Mouse (Mus musculus): ENCODE measurements around the gene Pdgfb. TPM values are rescaled to one million over a fixed set of nuclear protein-coding genes. Genes with fewer than 3 reads are reported as not detected.

Gene Pdgfb
- polyA plus RNA-seq, 1 experiment from 2014 or later: 2.2 TPM

DNA sequence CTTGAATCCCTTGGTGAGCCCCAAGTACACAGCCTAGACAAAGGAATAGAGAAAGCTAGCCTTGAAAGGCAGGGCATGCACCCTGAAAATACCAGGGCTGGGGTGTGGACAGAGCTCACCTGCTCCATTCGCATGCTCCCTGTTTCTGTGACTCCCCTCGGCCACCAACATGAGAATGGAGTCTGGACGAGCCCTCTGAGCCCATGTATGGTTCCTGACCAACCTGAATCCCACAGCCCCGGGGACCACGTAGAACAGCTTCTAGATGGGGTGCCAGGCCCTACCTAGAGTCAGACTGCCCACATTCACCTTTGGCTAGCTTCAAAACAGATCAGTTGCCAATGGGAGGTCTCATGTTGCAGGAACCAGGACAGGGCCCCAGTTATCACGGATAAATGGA is 63.6 kb downstream of the Pdgfb start:
- Histone ChIP-seq H3K4me3 (ENCODE audit: low read depth, low read length) (no peak overlapping the region), H3K27me3 (ENCODE audit: control insufficient read depth, insufficient read depth, low read length) (no peaks in the 10 kb centered on the region), H3K4me2 (ENCODE audit: low read depth) (no peak overlapping the region), H3K9ac (ENCODE audit: low read length) (no peak overlapping the region), H3K27ac (ENCODE audit: low read depth, low read length) (no peak overlapping the region), H3K9me3 (ENCODE audit: control insufficient read depth, low read length) (no peaks in the 10 kb centered on the region), H3K36me3 (ENCODE audit: control insufficient read depth, insufficient read depth, low read length) (no peaks in the 10 kb centered on the region), H3K4me1 (ENCODE audit: control insufficient read depth, insufficient read depth, low read length) (peaks cover 20% of the 10 kb centered on the region)
- DNase-seq (ENCODE audit: low spot score) (no peak), ATAC-seq (ENCODE audit: insufficient read depth, low FRiP score, low TSS enrichment) (no peak)
- 80% methylated on average over 6 of the region's 6 CpGs for WGBS

DNA sequence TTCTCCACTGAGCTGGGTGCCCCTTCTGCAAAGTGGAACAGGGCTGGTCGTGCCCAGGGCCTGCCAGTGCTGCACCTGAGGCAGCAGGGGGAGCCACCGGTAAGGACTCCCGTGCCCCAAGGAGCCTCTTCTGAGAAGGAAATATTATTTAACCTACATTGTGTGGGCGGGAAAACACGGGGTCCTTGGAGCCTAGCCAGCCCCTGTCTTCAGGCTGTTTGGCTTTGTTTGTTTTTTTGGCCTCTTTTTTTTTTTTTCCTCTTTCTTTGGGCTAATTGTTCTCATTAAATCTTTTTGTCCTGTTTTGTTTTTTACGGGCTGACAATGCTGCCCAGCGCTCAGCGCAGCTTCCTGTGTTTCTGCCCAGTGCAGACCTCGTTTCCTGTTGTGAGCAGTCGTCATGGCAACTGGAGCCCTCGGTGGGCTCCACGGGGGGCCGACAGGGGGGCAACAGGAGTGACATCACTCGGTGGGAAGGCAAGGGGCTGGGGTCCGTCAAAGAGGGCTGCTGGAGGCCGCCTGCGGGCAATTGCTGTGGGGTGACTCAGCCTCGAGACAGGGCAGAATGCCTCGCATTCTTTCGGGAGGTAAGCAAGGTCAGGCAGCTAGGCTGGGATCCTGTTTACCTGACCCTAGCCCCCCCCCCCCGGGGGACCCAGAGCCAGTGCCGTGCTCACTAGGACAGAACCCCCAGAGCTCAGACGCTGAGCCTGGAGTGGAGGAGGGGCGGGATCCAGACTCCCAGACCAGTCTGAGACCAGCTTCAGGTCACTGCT is 64.3 kb downstream of the Pdgfb start:
- Histone ChIP-seq H3K9ac (ENCODE audit: low read length) (peak overlapping the region; percentile 35), H3K4me1 (ENCODE audit: control insufficient read depth, insufficient read depth, low read length) (peaks cover 20% of the 10 kb centered on the region), H3K27me3 (ENCODE audit: control insufficient read depth, insufficient read depth, low read length) (no peaks in the 10 kb centered on the region), H3K36me3 (ENCODE audit: control insufficient read depth, insufficient read depth, low read length) (no peaks in the 10 kb centered on the region), H3K9me3 (ENCODE audit: control insufficient read depth, low read length) (no peaks in the 10 kb centered on the region), H3K4me2 (ENCODE audit: low read depth) (peak overlapping the region; percentile 47), H3K27ac (ENCODE audit: low read depth, low read length) (no peak overlapping the region), H3K4me3 (ENCODE audit: low read depth, low read length) (peak overlapping the region; percentile 23)
- peak; percentile 62 for ATAC-seq (ENCODE audit: insufficient read depth, low FRiP score, low TSS enrichment)
- 3% methylated on average over 22 of the region's 24 CpGs for WGBS
- peak; percentile 79 for DNase-seq (ENCODE audit: low spot score)

DNA sequence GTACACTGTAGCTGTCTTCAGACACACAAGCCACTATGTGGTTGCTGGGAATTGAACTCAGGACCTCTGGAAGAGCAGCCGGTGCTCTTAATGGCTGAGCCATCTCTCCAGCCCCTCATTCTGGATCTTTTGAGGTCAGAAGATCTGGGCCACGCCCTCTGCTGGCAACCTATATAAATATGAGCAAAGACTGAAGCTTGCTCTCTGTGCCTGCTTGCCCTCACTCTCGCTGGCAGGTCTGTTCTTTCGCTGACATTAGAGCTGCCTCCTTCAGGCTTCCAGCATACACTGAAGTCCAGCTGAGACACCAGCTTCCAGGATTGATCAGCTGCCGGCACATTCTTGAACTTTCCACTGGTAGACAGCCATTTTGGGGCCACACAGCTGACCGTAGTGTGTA is 67.1 kb downstream of the Pdgfb start:
- peaks cover 20% of the 10 kb centered on the region for H3K4me1 ChIP-seq (ENCODE audit: control insufficient read depth, insufficient read depth, low read length)
- no peak for DNase-seq (ENCODE audit: low spot score)
- H3K4me3 ChIP-seq (ENCODE audit: low read depth, low read length): no peak overlapping the region
- H3K27me3 ChIP-seq (ENCODE audit: control insufficient read depth, insufficient read depth, low read length): no peaks in the 10 kb centered on the region
- no peaks in the 10 kb centered on the region for H3K9me3 ChIP-seq (ENCODE audit: control insufficient read depth, low read length)
- WGBS: 72% methylated on average over 6 of the region's 6 CpGs
- no peaks in the 10 kb centered on the region for H3K36me3 ChIP-seq (ENCODE audit: control insufficient read depth, insufficient read depth, low read length)
- no peak overlapping the region for H3K27ac ChIP-seq (ENCODE audit: low read depth, low read length)
- H3K4me2 ChIP-seq (ENCODE audit: low read depth): no peak overlapping the region
- no peak overlapping the region for H3K9ac ChIP-seq (ENCODE audit: low read length)
- ATAC-seq (ENCODE audit: insufficient read depth, low FRiP score, low TSS enrichment): no peak

DNA sequence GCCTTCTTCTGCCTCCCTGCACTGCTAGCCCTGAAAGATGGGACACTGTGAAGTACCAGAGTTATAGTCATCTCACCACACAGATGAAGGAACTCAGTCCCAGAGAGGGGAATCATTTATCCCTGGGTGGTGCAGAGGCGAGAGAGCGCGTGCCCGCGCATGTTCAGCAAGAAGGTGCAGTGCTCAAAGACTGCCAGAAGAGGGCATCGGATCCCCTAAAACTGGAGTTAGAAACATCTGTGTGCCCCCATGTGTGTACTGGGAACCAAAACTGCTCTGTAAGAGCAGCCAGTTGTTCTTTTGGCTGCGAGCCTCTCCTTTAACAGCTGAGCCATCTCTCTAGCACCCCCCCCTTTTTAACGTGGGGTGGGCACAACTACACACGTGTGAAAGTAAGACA is 68.0 kb downstream of the Pdgfb start:
- WGBS: 66% methylated on average over 9 of the region's 9 CpGs
- Histone ChIP-seq H3K27ac (ENCODE audit: low read depth, low read length) (no peak overlapping the region), H3K9me3 (ENCODE audit: control insufficient read depth, low read length) (no peaks in the 10 kb centered on the region), H3K4me2 (ENCODE audit: low read depth) (no peak overlapping the region), H3K4me3 (ENCODE audit: low read depth, low read length) (no peak overlapping the region), H3K4me1 (ENCODE audit: control insufficient read depth, insufficient read depth, low read length) (peaks cover 19% of the 10 kb centered on the region), H3K9ac (ENCODE audit: low read length) (no peak overlapping the region), H3K36me3 (ENCODE audit: control insufficient read depth, insufficient read depth, low read length) (no peaks in the 10 kb centered on the region), H3K27me3 (ENCODE audit: control insufficient read depth, insufficient read depth, low read length) (no peaks in the 10 kb centered on the region)
- DNase-seq (ENCODE audit: low spot score) (no peak), ATAC-seq (ENCODE audit: insufficient read depth, low FRiP score, low TSS enrichment) (no peak)

DNA sequence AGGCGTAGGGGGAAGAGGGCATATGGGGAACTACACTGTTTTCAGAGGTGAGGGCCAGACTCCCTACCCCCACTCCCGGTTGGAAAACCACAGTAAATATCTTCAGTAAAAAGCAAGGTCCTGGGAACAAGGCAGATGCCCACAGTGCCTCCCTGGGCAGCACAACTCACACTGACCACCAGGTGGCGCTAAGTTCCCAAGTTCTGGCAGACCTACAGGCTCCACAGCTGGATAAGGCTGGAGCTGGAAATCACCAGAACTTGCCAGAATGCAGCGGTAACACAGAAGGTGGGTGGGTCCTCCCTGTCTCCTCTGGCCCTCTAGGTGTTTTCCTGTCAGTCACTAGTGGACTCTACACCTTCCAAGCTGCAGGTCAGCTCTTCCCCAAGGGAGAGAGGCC is 68.8 kb downstream of the Pdgfb start:
- WGBS: 11% methylated on average over 4 of the region's 4 CpGs
- peak; percentile 88 for DNase-seq (ENCODE audit: low spot score)

More for the DNA sequence above, 68.8 kb downstream of the Pdgfb start:
- Histone ChIP-seq H3K27me3 (ENCODE audit: control insufficient read depth, insufficient read depth, low read length) (no peaks in the 10 kb centered on the region), H3K9me3 (ENCODE audit: control insufficient read depth, low read length) (no peaks in the 10 kb centered on the region), H3K27ac (ENCODE audit: low read depth, low read length) (no peak overlapping the region), H3K4me1 (ENCODE audit: control insufficient read depth, insufficient read depth, low read length) (peaks cover 13% of the 10 kb centered on the region), H3K9ac (ENCODE audit: low read length) (no peak overlapping the region), H3K4me2 (ENCODE audit: low read depth) (no peak overlapping the region), H3K4me3 (ENCODE audit: low read depth, low read length) (no peak overlapping the region), H3K36me3 (ENCODE audit: control insufficient read depth, insufficient read depth, low read length) (no peaks in the 10 kb centered on the region)
- peak; percentile 75 for ATAC-seq (ENCODE audit: insufficient read depth, low FRiP score, low TSS enrichment)

Small RNA genes lying within 50 kb of the gene (microRNA-seq; reads per million reads assigned to microRNA genes)
- not detected for gene Mir7213

Other genes starting within 250 kb of the Pdgfb start
- 68.6 and 70.8 TPM in 2 replicates for gene Dnal4, start 237.1 kb downstream of the Pdgfb start, polyA plus RNA-seq (2014; fragmentation: Nextera tagmentation; extraction: Ambion mirVana)
- 1.5 and 2.0 TPM in 2 replicates for gene Nptxr, start 210.2 kb downstream of the Pdgfb start, polyA plus RNA-seq (2014; fragmentation: Nextera tagmentation; extraction: Ambion mirVana)
- gene Npcd, start 180.7 kb downstream of the Pdgfb start, polyA plus RNA-seq (2014; fragmentation: Nextera tagmentation; extraction: Ambion mirVana): not detected in 2 replicates
- gene Cbx6, start 180.3 kb downstream of the Pdgfb start, polyA plus RNA-seq (2014; fragmentation: Nextera tagmentation; extraction: Ambion mirVana): 17.3 and 18.0 TPM in 2 replicates
- gene Apobec3, start 123.3 kb downstream of the Pdgfb start, polyA plus RNA-seq (2014; fragmentation: Nextera tagmentation; extraction: Ambion mirVana): 5.4 and 7.3 TPM in 2 replicates
- 1.3 and 1.8 TPM in 2 replicates for gene Cbx7, start 43.9 kb downstream of the Pdgfb start, polyA plus RNA-seq (2014; fragmentation: Nextera tagmentation; extraction: Ambion mirVana)
- 8.7 TPM in 2 replicates for gene Syngr1, start 76.4 kb upstream of the Pdgfb start, polyA plus RNA-seq (2014; fragmentation: Nextera tagmentation; extraction: Ambion mirVana)
- 1,003 and 1,056 TPM in 2 replicates for gene Rpl3, start 76.9 kb upstream of the Pdgfb start, polyA plus RNA-seq (2014; fragmentation: Nextera tagmentation; extraction: Ambion mirVana)
- gene Tab1, start 118.2 kb upstream of the Pdgfb start, polyA plus RNA-seq (2014; fragmentation: Nextera tagmentation; extraction: Ambion mirVana): 35.7 and 36.0 TPM in 2 replicates
- gene Mgat3, start 158.7 kb upstream of the Pdgfb start, polyA plus RNA-seq (2014; fragmentation: Nextera tagmentation; extraction: Ambion mirVana): 11.6 and 12.3 TPM in 2 replicates
- gene Mief1, start 219.0 kb upstream of the Pdgfb start, polyA plus RNA-seq (2014; fragmentation: Nextera tagmentation; extraction: Ambion mirVana): 41.8 and 47.3 TPM in 2 replicates
- not detected in 2 replicates for gene AC140267.1, start 220.9 kb upstream of the Pdgfb start, polyA plus RNA-seq (2014; fragmentation: Nextera tagmentation; extraction: Ambion mirVana)
- 127 and 134 TPM in 2 replicates for gene Atf4, start 240.2 kb upstream of the Pdgfb start, polyA plus RNA-seq (2014; fragmentation: Nextera tagmentation; extraction: Ambion mirVana)
- 70.3 and 76.9 TPM in 2 replicates for gene Rps19bp1, start 249.3 kb upstream of the Pdgfb start, polyA plus RNA-seq (2014; fragmentation: Nextera tagmentation; extraction: Ambion mirVana)